Mouse (Mus musculus) kidney, adult 2 months (tissue): ENCODE results near the gene Cd86.

Source experiments
- CTCF ChIP-seq: fragments of 200-500 bp; conservative IDR thresholded peaks from 2 replicates; pipeline ENCODE4 v1.5.1; 2011; ENCODE audit warnings: low read depth, mild to moderate bottlenecking, control low read depth, low read length, moderate library complexity, mixed read lengths; ENCODE audit not compliant: insufficient read depth, insufficient read length
- POLR2A ChIP-seq: fragments of 200-500 bp; IDR thresholded peaks from one replicate; pipeline ENCODE4 v1.6.1; 2011; ENCODE audit warnings: low read depth, low read length, control low read depth

GRCm38 (mm10) chr16:36627740-36628139 is 38.1 kb downstream of the Cd86 start:
- TF ChIP-seq CTCF: no peak
- no peak for TF ChIP-seq POLR2A
